Mouse (Mus musculus) intestine, embryonic 16.5 days (tissue): Measurements from ENCODE around the gene Lrp11. TPM values are rescaled to one million over a fixed set of nuclear protein-coding genes. Genes with fewer than 3 reads are reported as not detected.
A peak's percentile ranks its signal among the peaks of the same experiment; 100 is the strongest.

Experiments
- ATAC-seq: fragments of 200-750 bp; cut with Nextera tagmentation; 2 replicates; pipeline ENCODE4 v1.8.0; 2017; ENCODE audit warnings: moderate TSS enrichment, moderate library complexity
- H3K27ac ChIP-seq: fragments of 300-500 bp; sonication (generic); 2 replicates; pipeline ENCODE4 v1.5.1; 2014; ENCODE audit warnings: mild to moderate bottlenecking, low read length
- H3K27me3 ChIP-seq: fragments of 300-500 bp; sonication (generic); replicated peaks from 2 replicates; pipeline ENCODE4 v1.6.1; 2014; ENCODE audit warnings: low read length, control low read depth, mixed read lengths; ENCODE audit not compliant: control insufficient read depth, insufficient read depth
- H3K36me3 ChIP-seq: fragments of 300-500 bp; sonication (generic); 2 replicates; pipeline ENCODE4 v1.6.1; 2014; ENCODE audit warnings: low read length, control low read depth; ENCODE audit not compliant: control insufficient read depth, insufficient read depth
- H3K4me1 ChIP-seq: fragments of 300-500 bp; sonication (generic); 2 replicates; pipeline ENCODE4 v1.6.1; 2014; ENCODE audit warnings: low read length, control low read depth, mixed read lengths; ENCODE audit not compliant: control insufficient read depth, insufficient read depth
- H3K4me2 ChIP-seq: fragments of 300-500 bp; sonication (generic); 2 replicates; pipeline ENCODE4 v1.6.1; 2014; ENCODE audit warnings: low read depth, low read length, control low read depth
- H3K4me3 ChIP-seq: fragments of 300-500 bp; sonication (generic); 2 replicates; pipeline ENCODE4 v1.5.1; 2014; ENCODE audit warnings: mild to moderate bottlenecking, low read length
- H3K9ac ChIP-seq: fragments of 300-500 bp; sonication (generic); 2 replicates; pipeline ENCODE4 v1.6.1; 2014; ENCODE audit warnings: low read depth, low read length
- H3K9me3 ChIP-seq: fragments of 300-500 bp; sonication (generic); 2 replicates; pipeline ENCODE4 v1.6.1; 2016; ENCODE audit warnings: low read length, control low read depth; ENCODE audit not compliant: control insufficient read depth
- WGBS: fragments of 180-500 bp; shearing (Covaris S2); extraction: QIAGEN DNeasy Blood & Tissue Kit; methylation state at CpG from one replicate; pipeline ENCODE4 v1.1.7; 2014; 5-methylcytosine and 5-hydroxymethylcytosine counted together
- polyA plus RNA-seq: library from polyadenylated mRNA; unstranded; fragments of >200 nt; fragmentation: Nextera tagmentation; extraction: Ambion mirVana; gene quantifications from 2 replicates; pipeline ENCODE4 v1.2.1, GENCODE M21; 2015

The Lrp11 gene
- polyA plus RNA-seq, 1 experiment from 2014 or later = 3.1 TPM

DNA sequence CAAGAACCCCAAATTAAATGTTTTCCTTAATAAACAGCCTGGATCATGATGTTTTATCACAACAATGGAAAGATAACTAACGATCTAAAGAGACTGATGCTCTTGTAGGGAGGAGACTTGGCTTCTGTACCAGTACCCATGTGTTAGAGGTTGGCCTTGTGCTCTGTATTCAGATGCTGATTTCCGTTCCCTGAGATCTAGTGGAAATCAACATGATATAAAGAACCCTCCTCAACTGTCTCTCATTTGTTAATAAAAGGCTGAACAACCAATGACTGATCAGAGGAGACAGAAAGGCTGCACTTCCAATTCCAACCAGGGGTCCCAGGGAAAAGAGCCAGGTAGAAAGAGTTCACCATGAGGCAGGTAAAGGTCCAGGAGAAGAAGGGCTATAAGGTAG lies 56.3 kb downstream of the Lrp11 start:
- Histone ChIP-seq H3K27me3 (no peaks in the 10 kb centered on the region), H3K9ac (no peak overlapping the region), H3K36me3 (peaks cover 11% of the 10 kb centered on the region), H3K9me3 (no peaks in the 10 kb centered on the region), H3K4me2 (no peak overlapping the region), H3K4me3 (no peak overlapping the region), H3K27ac (no peak overlapping the region), H3K4me1 (no peaks in the 10 kb centered on the region)
- WGBS = 89% methylated on average over 2 of the region's 2 CpGs
- ATAC-seq = no peak

DNA sequence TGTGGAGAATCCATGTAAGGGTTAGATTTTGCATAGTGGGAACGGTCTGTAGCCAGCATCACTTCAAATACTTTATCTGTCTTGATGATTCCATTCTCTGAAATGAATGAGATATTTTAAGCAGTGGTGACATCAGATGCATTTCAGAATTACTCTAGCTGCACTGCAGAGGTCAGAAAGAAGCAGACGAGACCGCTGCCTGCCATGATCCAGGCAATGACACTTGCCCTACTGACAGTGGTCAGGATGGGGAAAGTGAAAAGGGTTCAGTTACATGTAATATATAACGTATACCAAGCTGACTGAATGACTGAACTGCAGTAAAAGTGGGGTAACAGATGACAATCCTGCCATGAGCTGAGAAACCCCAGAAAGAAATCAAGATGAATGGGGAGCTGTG lies 59.5 kb downstream of the Lrp11 start:
- no peak overlapping the region for H3K4me2 ChIP-seq
- H3K9ac ChIP-seq = no peak overlapping the region
- peaks cover 8% of the 10 kb centered on the region for H3K36me3 ChIP-seq
- no peak overlapping the region for H3K4me3 ChIP-seq
- H3K27ac ChIP-seq = no peak overlapping the region
- H3K4me1 ChIP-seq = no peaks in the 10 kb centered on the region
- 91% methylated on average over 4 of the region's 4 CpGs for WGBS
- ATAC-seq = no peak
- no peaks in the 10 kb centered on the region for H3K27me3 ChIP-seq
- H3K9me3 ChIP-seq = no peaks in the 10 kb centered on the region

DNA sequence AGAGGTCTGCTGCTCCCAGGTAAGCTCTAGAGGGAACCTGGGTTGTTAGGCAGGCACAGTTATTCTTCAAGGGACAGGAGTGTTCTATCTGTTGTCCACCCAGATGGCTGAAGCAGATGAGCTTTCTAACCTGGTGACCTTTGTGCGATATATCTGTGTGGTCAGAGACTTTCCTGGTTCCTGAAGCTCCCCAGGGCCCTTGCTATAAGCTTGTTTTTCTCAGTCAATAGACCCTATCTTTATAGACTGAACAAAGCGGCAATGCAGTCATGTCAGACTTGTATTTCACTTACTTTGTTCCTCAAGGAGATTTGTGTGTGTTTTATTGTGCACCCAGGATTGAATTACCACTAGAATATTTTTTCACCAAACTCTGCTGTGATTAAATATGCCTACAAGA lies 61.5 kb downstream of the Lrp11 start:
- peaks cover 8% of the 10 kb centered on the region for H3K36me3 ChIP-seq
- no peaks in the 10 kb centered on the region for H3K9me3 ChIP-seq
- no peak overlapping the region for H3K4me3 ChIP-seq
- H3K4me1 ChIP-seq = no peaks in the 10 kb centered on the region
- no peak overlapping the region for H3K4me2 ChIP-seq
- no peak overlapping the region for H3K27ac ChIP-seq
- H3K9ac ChIP-seq = no peak overlapping the region
- no peak for ATAC-seq
- 88% methylated on average over 2 of the region's 2 CpGs for WGBS
- no peaks in the 10 kb centered on the region for H3K27me3 ChIP-seq

DNA sequence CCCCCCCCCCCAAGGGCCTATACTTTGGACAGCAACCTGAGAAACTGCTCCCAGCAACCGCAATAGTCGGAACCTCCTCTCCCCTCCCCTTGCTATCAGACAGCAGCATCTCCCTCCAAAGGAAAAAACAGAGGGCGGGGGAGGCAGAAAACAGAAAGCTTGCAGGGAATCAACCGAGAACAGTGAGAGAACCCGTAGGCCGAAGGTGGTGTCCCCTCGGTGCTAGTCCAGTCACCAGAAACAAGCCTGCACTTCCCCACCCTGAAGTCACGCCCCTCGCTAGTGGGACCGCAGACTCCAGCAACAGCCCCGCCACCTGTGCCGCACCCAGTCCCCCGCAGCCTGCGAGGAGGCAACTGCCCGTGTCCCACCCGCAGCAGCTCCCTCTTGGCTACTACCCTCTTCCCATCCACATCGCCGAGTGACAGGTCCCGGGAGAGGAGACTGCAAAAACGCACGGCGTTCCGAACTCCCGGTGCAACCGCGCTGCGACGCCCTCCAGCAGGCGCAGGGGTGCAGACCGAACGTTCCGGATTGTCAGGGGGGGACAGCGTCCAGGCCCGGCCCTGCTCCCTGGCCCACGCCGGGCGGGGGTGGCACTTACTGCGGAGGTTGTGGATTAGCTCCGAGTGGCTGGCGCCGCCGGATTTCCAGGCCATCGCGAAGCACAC lies 73.0 kb downstream of the Lrp11 start:
- under 1% methylated on average over 44 of the region's 44 CpGs for WGBS
- Histone ChIP-seq H3K36me3 (no peaks in the 10 kb centered on the region), H3K27me3 (no peaks in the 10 kb centered on the region), H3K4me2 (peak overlapping the region; percentile 88), H3K4me1 (no peaks in the 10 kb centered on the region), H3K27ac (peak overlapping the region; percentile 94), H3K9me3 (no peaks in the 10 kb centered on the region), H3K9ac (peak overlapping the region; percentile 87), H3K4me3 (peak overlapping the region; percentile 99)
- peak; percentile 79 for ATAC-seq

DNA sequence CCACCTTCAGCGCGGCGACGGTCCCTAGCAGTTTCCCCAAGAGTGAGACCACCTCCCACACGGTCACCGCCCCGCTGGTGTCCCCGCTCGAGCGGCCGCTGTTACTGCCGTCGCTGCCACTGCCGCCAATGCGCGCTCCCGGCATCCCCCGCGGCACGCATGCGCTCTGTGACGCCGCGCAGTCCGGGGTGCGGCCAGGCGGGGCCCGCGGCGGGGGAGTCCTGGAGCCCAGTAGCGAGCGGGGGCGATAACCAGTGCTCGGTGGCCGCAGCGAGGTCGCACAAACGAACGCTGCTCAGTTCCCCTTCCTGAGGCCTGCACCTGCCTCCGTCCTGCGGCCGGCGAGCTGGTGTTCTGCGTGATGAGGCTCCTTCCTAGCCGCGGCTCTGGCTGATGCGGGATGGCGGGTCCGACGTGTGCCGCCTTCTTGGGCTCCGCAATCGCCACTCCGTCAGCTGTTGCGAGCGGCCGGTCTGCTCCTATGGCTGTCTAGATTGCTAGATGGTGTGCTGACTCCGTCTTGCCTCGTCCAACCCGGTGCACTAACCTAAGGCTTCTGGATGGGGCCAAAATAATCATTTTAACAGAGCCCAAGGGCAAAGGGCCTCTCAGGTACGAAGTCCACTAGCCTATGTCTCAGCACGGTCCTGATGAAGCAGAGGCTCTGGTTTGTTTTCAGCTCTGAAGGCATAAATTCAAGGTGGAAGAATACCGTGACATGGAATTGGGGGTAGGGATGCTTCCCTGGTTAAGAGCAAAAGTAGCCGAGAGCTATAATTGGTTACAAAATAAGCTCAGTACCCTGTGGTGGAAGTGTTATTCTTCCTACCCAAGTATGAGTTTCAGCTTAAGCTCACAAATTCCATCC lies 73.8 kb downstream of the Lrp11 start:
- H3K27me3 ChIP-seq = no peaks in the 10 kb centered on the region
- H3K4me3 ChIP-seq = peak overlapping the region; percentile 99
- H3K9ac ChIP-seq = peak overlapping the region; percentile 87
- peak; percentile 94 for ATAC-seq
- WGBS = under 1% methylated on average over 64 of the region's 64 CpGs
- no peaks in the 10 kb centered on the region for H3K36me3 ChIP-seq
- no peaks in the 10 kb centered on the region for H3K9me3 ChIP-seq
- H3K4me1 ChIP-seq = peaks cover 5% of the 10 kb centered on the region; the same call in 1 of the 2 replicates
- H3K4me2 ChIP-seq = peak overlapping the region; percentile 88
- H3K27ac ChIP-seq = peak overlapping the region; percentile 94

DNA sequence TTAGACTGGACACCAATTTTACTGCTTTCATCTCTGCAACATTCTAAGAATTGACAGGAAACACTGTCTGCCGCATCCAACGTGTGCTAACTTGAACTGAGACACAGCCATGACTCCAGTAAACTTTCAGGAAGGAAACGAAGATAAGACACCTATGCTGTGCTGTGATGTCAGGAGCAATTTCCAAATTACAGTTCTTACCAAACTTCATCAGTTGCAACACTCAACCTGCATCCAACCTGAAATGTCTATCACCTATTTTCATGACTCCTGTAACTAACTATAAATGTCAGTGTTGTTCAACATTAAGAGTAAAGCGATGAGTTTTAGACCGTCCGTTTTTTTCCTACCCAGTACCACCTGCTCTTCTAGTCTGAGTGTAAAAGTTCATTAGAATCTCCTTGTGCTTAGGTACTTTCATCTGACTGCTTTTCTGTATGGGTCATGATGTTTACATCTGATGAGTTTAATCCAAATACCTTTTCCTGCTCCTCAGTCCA lies 74.5 kb downstream of the Lrp11 start:
- no peaks in the 10 kb centered on the region for H3K27me3 ChIP-seq
- H3K36me3 ChIP-seq = no peaks in the 10 kb centered on the region
- ATAC-seq = no peak
- peak overlapping the region; percentile 94 for H3K27ac ChIP-seq
- H3K9me3 ChIP-seq = no peaks in the 10 kb centered on the region
- peak overlapping the region; percentile 99 for H3K4me3 ChIP-seq
- 54% methylated on average over 6 of the region's 6 CpGs for WGBS
- H3K4me2 ChIP-seq = peak overlapping the region; percentile 62
- peak overlapping the region; percentile 87 for H3K9ac ChIP-seq
- H3K4me1 ChIP-seq = peaks cover 5% of the 10 kb centered on the region; the same call in 1 of the 2 replicates

DNA sequence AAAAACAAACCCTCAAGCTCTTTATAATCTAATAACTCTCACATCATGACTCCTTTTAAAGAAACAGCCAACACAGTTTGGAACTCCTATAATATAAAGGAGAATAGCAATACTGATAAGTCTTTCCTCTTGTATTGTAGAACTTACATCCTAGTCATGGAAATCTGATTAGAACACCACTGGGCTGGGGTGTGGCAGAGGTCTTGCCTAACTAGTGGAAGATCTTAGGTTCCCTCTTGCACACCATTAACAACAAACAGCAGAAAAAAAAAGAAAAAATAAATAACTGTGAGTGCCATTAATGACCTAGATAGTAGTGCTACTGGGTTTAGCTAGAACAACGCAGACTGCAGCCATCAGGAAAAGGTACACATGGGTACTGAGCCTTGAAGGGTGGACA lies 75.3 kb downstream of the Lrp11 start:
- H3K4me1 ChIP-seq = peaks cover 5% of the 10 kb centered on the region; the same call in 1 of the 2 replicates
- no peak for ATAC-seq
- H3K27me3 ChIP-seq = no peaks in the 10 kb centered on the region
- H3K9me3 ChIP-seq = no peaks in the 10 kb centered on the region
- no peaks in the 10 kb centered on the region for H3K36me3 ChIP-seq
- H3K27ac ChIP-seq = no peak overlapping the region
- H3K9ac ChIP-seq = no peak overlapping the region
- WGBS = 83% methylated on average over 1 of the region's 1 CpGs
- no peak overlapping the region for H3K4me2 ChIP-seq
- no peak overlapping the region for H3K4me3 ChIP-seq

DNA sequence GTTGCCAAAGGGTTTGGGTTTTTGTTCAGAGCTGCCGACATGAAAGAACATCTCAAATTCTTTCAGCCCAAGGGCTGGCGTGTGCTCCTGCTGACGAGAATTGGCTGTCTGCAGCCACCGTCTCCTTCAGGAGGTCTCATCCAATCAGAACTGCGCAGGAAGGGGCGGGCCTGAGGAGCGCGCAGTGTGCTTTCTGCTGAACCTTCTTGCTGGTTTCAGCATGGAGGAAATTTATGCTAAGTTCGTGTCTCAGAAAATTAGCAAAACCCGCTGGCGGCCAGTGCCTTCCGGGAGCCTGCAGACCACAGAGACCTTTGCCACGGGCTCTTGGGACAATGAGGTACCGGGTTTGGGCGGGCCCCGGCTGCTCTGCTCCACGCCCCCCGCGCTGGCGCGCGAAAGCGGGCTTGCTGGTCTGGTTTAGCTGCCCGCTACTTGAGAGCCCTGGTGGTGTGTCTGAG lies 77.8 kb downstream of the Lrp11 start, which contains the start of gene Nup43:
TSS of gene Nup43 (plus strand) at position 162 of the 461 bp plus-strand sequence.
- under 1% methylated on average over 24 of the region's 24 CpGs for WGBS

DNA sequence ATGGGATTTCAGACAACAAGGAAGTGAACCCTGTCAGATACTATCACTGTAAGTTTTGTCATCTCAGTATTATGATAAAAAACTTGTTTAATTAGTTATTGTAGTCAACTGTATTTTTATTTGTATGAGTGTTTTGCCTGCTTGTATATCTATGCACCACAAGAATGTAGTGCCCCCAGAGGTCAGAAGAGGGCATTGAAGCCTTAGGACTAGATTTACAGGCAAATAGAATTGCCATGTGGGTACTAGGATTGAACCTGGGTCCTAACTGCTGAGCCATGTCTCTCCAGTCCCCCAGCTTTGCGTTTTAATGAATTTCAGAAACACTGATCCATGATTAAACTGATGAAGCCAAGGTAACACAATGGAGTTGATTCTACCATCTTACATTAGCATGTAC lies 84.1 kb downstream of the Lrp11 start:
- ATAC-seq = 0 out of 2 replicates have a peak, but pooled peaks have one; percentile 56
- no peaks in the 10 kb centered on the region for H3K4me1 ChIP-seq
- peaks cover 6% of the 10 kb centered on the region; the same call in 1 of the 2 replicates for H3K36me3 ChIP-seq
- no peak overlapping the region for H3K4me2 ChIP-seq
- 59% methylated on average over 1 of the region's 1 CpGs for WGBS
- no peaks in the 10 kb centered on the region for H3K9me3 ChIP-seq
- H3K4me3 ChIP-seq = no peak overlapping the region
- no peak overlapping the region for H3K27ac ChIP-seq
- no peak overlapping the region for H3K9ac ChIP-seq
- H3K27me3 ChIP-seq = no peaks in the 10 kb centered on the region

More for the DNA sequence above, 77.8 kb downstream of the Lrp11 start, which contains the start of gene Nup43:
- H3K36me3 ChIP-seq = no peaks in the 10 kb centered on the region
- H3K4me3 ChIP-seq = peak within 1 kb of the TSS; percentile 87
- H3K4me2 ChIP-seq = peak within 1 kb of the TSS; percentile 63
- no peaks in the 10 kb centered on the region for H3K27me3 ChIP-seq
- no peaks in the 10 kb centered on the region for H3K9me3 ChIP-seq
- H3K4me1 ChIP-seq = peaks cover 5% of the 10 kb centered on the region; the same call in 1 of the 2 replicates
- ATAC-seq = peak; percentile 80
- peak within 1 kb of the TSS; percentile 80 for H3K9ac ChIP-seq
- peak within 1 kb of the TSS; percentile 80 for H3K27ac ChIP-seq
